Mouse (Mus musculus) heart, adult 2 months (tissue): ENCODE measurements around the gene Drc1.

Experiments used
- CTCF ChIP-seq: fragments of 200-600 bp; IDR thresholded peaks from 2 replicates; pipeline ENCODE4 v1.8.1; 2022; ENCODE audit warnings: antibody characterized with exemption, mild to moderate bottlenecking, moderate library complexity
- EP300 ChIP-seq: fragments of 200-500 bp; IDR thresholded peaks from 2 replicates; pipeline ENCODE4 v1.6.1; 2011; ENCODE audit warnings: low read depth, low read length, control low read depth; ENCODE audit not compliant: insufficient read depth
- POLR2A ChIP-seq: fragments of 200-500 bp; IDR thresholded peaks from 2 replicates; pipeline ENCODE4 v1.6.1; 2011; ENCODE audit warnings: mild to moderate bottlenecking, low read depth, low read length, control low read depth; ENCODE audit not compliant: insufficient read depth

DNA sequence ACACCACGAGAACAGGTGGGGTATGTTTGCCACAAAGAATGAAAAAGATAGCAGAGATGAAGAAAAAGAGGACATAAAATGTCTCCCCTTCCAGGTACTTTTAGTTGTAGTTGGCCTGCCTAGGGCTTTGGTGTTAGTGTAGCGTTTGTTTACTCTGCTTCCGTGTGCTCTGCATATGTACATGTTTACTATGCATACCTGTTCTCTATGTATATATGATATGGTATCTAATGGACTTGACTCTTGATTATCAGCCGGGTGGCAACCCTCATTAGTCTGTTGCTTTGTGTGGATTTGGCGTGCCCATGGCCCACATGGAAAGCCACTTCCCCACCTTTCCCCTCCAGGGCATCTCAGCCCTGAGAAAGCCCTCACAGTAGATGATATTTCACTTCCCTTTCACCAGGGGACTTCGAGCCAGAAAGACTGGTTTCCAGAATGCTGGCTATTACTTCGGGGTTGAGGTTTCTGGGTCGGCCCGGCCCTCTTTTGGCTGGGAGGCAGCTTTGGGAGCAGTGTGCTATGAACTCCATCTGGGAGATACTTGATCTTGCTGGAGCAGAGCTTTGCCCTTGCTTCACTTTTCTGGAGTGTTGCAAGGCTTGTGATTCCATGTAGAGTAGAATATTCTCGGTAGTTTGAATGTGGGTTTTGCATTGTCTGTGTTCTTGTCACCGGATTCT lies 9.4 kb upstream of the Drc1 start:
- TF ChIP-seq POLR2A (no peak), CTCF (no peak), EP300 (no peak)
